Mouse (Mus musculus): ENCODE results near the gene Ntrk2.

DNA sequence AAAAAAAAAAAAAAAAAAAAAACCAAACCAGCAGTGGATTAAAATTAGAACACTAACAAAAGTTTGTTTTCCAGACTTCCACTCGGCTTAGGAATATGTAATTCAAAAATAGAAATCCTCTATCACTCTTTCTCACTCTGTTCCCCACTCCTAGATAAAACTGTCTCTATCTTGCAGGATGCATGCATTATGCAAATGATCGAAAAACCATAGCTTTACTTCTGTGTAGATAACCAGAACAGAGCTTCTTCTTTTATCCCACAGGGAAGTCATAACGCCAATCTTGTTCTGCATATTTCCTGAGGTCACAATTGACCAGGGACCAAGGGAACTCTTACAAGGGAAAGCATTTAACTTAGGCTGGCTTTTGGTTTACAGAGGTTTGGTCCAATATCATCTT, 76.1 kb downstream of the Ntrk2 start:
- no peak for TF ChIP-seq POLR2A (IDR thresholded peaks at IDR 0.05; ENCODE audit: borderline replicate concordance, extremely low read depth, low read depth, low read length)
- no peak for TF ChIP-seq CTCF (IDR thresholded peaks at IDR 0.05; ENCODE audit: insufficient read depth, low read length)

Measured in lung, adult 2 months (tissue).